Mouse (Mus musculus) CH12.LX (cell line): ENCODE results near the gene Zp3. TPM values are rescaled to one million over a fixed set of nuclear protein-coding genes. Genes with fewer than 3 reads are reported as not detected.

Experiments
- DNase-seq: peaks from one replicate; pipeline ENCODE4 v3.0.0-alpha.2; 2013; ENCODE audit errors: extremely low read depth
- H3K27ac ChIP-seq: 2 replicates; pipeline ENCODE4 v1.5.1; 2012; ENCODE audit warnings: low read depth, mild to moderate bottlenecking, control low read depth, moderate library complexity; ENCODE audit not compliant: insufficient read depth
- H3K27me3 ChIP-seq: replicated peaks from 2 replicates; pipeline ENCODE3; 2012; ENCODE audit warnings: inconsistent platforms
- H3K36me3 ChIP-seq, 2 experiments: replicated peaks in 1 of 2; 2 replicates each; pipeline versions ENCODE3 to v1.6.1; 2012; ENCODE audit warnings: inconsistent platforms in 1 of 2, low read length in 1 of 2, mild to moderate bottlenecking in 1 of 2, mixed read lengths in 1 of 2, moderate library complexity in 1 of 2; ENCODE audit not compliant: control insufficient read depth in 1 of 2, insufficient read depth in 1 of 2
- H3K4me1 ChIP-seq, 2 experiments: 2 replicates each; pipeline ENCODE4 v1.6.1; 2012; ENCODE audit warnings: inconsistent platforms in 1 of 2, moderate library complexity in 1 of 2; ENCODE audit not compliant: insufficient read depth in 2 of 2, control insufficient read depth in 1 of 2
- H3K4me2 ChIP-seq: 2 replicates; pipeline ENCODE4 v1.6.1; 2012; ENCODE audit warnings: low read depth, mild to moderate bottlenecking, control low read depth; ENCODE audit not compliant: poor library complexity, insufficient read depth, severe bottlenecking
- H3K4me3 ChIP-seq, 3 experiments: fragments of 150-350 bp in 1 of 3; sonication (generic) in 1 of 3; replicated peaks in 1 of 3; 2 replicates each; pipeline versions ENCODE3 to v1.5.1; 2011 to 2012; ENCODE audit warnings: low read depth in 2 of 3, low read length in 2 of 3, mild to moderate bottlenecking in 2 of 3, moderate library complexity in 2 of 3, control low read depth in 1 of 3, improper control_type of control experiment in 1 of 3, inconsistent platforms in 1 of 3, mixed read lengths in 1 of 3; ENCODE audit not compliant: poor library complexity in 1 of 3
- H3K79me2 ChIP-seq: replicated peaks from 2 replicates; pipeline ENCODE4 v1.6.1; 2012; ENCODE audit warnings: mild to moderate bottlenecking, moderate library complexity; ENCODE audit not compliant: control insufficient read depth, poor library complexity, insufficient read depth, severe bottlenecking; ENCODE audit errors: extremely low read depth
- H3K9ac ChIP-seq: 2 replicates; pipeline ENCODE4 v1.6.1; 2012; ENCODE audit warnings: low read depth, mild to moderate bottlenecking, control low read depth, moderate library complexity; ENCODE audit not compliant: insufficient read depth
- H3K9me3 ChIP-seq: replicated peaks from 2 replicates; pipeline ENCODE3; 2012; ENCODE audit warnings: low read length, inconsistent platforms, mixed read lengths
- BHLHE40 ChIP-seq: IDR thresholded peaks from 2 replicates; pipeline ENCODE4 v1.6.1; 2011; ENCODE audit warnings: mild to moderate bottlenecking, low read depth, low read length, improper control_type of control experiment
- CHD1 ChIP-seq: IDR thresholded peaks from 2 replicates; pipeline ENCODE4 v1.6.1; 2012; ENCODE audit warnings: low read depth, low read length, improper control_type of control experiment, inconsistent platforms
- EP300 ChIP-seq: IDR thresholded peaks from 2 replicates; pipeline ENCODE4 v1.6.1; 2011; ENCODE audit warnings: low read length, improper control_type of control experiment
- ETS1 ChIP-seq: conservative IDR thresholded peaks from 2 replicates; pipeline ENCODE4 v1.6.1; 2012; ENCODE audit warnings: low read depth, mild to moderate bottlenecking, inconsistent platforms, low read length, improper control_type of control experiment, moderate library complexity
- GABPA ChIP-seq: IDR thresholded peaks from 2 replicates; pipeline ENCODE4 v1.6.1; 2012; ENCODE audit warnings: low read depth, low read length, improper control_type of control experiment, inconsistent platforms; ENCODE audit not compliant: insufficient replicate concordance
- JUN ChIP-seq: IDR thresholded peaks from 2 replicates; pipeline ENCODE4 v1.6.1; 2011; ENCODE audit warnings: low read depth, mild to moderate bottlenecking, low read length, improper control_type of control experiment, moderate library complexity; ENCODE audit not compliant: insufficient read depth
- JUND ChIP-seq: conservative IDR thresholded peaks from 2 replicates; pipeline ENCODE4 v1.6.1; 2011; ENCODE audit warnings: low read depth, low read length, improper control_type of control experiment
- MAFK ChIP-seq: IDR thresholded peaks from 2 replicates; pipeline ENCODE4 v1.6.1; 2011; ENCODE audit warnings: low read length, improper control_type of control experiment; ENCODE audit not compliant: insufficient replicate concordance
- MAX ChIP-seq: IDR thresholded peaks from 2 replicates; pipeline ENCODE4 v1.6.1; 2011; ENCODE audit warnings: low read length, improper control_type of control experiment
- MYC ChIP-seq: IDR thresholded peaks from 2 replicates; pipeline ENCODE4 v1.6.1; 2011; ENCODE audit warnings: low read depth, mild to moderate bottlenecking, improper control_type of control experiment, low read length
- NELFE ChIP-seq: IDR thresholded peaks from 2 replicates; pipeline ENCODE4 v1.6.1; 2011; ENCODE audit warnings: low read depth, low read length, improper control_type of control experiment
- RAD21 ChIP-seq: IDR thresholded peaks from 2 replicates; pipeline ENCODE4 v1.6.1; 2011; ENCODE audit warnings: low read depth, mild to moderate bottlenecking, low read length, improper control_type of control experiment, moderate library complexity
- SIN3A ChIP-seq: IDR thresholded peaks from 2 replicates; pipeline ENCODE4 v1.6.1; 2012; ENCODE audit warnings: low read length, improper control_type of control experiment, inconsistent platforms
- UBTF ChIP-seq: IDR thresholded peaks from 2 replicates; pipeline ENCODE4 v1.6.1; 2012; ENCODE audit warnings: low read depth, mild to moderate bottlenecking, inconsistent platforms, low read length, improper control_type of control experiment, moderate library complexity
- USF2 ChIP-seq: conservative IDR thresholded peaks from 2 replicates; pipeline ENCODE4 v1.6.1; 2011; ENCODE audit warnings: low read depth, low read length, improper control_type of control experiment
- ZC3H11A ChIP-seq: IDR thresholded peaks from 2 replicates; pipeline ENCODE4 v1.6.1; 2012; ENCODE audit warnings: low read depth, mild to moderate bottlenecking, inconsistent platforms, low read length, improper control_type of control experiment
- ZMIZ1 ChIP-seq: IDR thresholded peaks from 2 replicates; pipeline ENCODE4 v1.6.1; 2012; ENCODE audit warnings: low read depth, mild to moderate bottlenecking, inconsistent platforms, low read length, improper control_type of control experiment
- dilution Hi-C: fragments of 300-500 bp; cut with MboI; formaldehyde crosslinking; loops from 2 replicates; pipeline ENCODE4 v1.14.3; 2020; ENCODE audit warnings: low sequenced_read_pairs; ENCODE audit not compliant: extremely low pct_unique_long_range_greater_than_20kb, extremely low pct_ligation_motif_present
- in situ Hi-C: fragments of 300-500 bp; cut with MboI; formaldehyde crosslinking; loops from 3 replicates; pipeline ENCODE4 v1.14.3; 2019; ENCODE audit warnings: low sequenced_read_pairs, low pct_ligation_motif_present, low pct_unique_long_range_greater_than_20kb, mixed read lengths
- polyA plus RNA-seq: library from polyadenylated mRNA; unstranded; fragments of >175 nt; gene quantifications from 2 replicates; pipeline ENCODE4 v1.2.1, GENCODE M21; 2012; ENCODE audit warnings: low read depth; ENCODE audit not compliant: insufficient read length
- total RNA-seq, 2 experiments: library from RNA; depleted of rRNA; stranded (reverse); fragments of 300-350 nt in 1 of 2; fragments of >200 nt in 1 of 2; gene quantifications; 2 replicates each; pipeline ENCODE4 v1.2.3; 2012 to 2014

The Zp3 gene
- total and polyA plus RNA-seq, 3 experiments = 0.13 TPM; not detected in 2

- Histone ChIP-seq H3K27ac (no peak overlapping the region), H3K4me2 (no peak overlapping the region), H3K27me3 (no peaks in the 10 kb centered on the region), H3K36me3 (peaks cover 40 to 95% of the 10 kb centered on the region in 2 experiments), H3K79me2 (no peaks in the 10 kb centered on the region), H3K9me3 (no peaks in the 10 kb centered on the region), H3K4me3 (no peak overlapping the region), H3K9ac (no peak overlapping the region), H3K4me1 (peaks cover 0 to 51% of the 10 kb centered on the region in 2 experiments; a peak in 2 of 4 replicates)
- dilution Hi-C loops = no loop called here
- DNase-seq = no peak
- in situ Hi-C loops = loop anchor here (5.0 kb wide), 1 partner anchor 33 kb away; the partner anchor contains the start of gene Dtx2
- TF ChIP-seq JUN (no peak), JUND (no peak), ZMIZ1 (no peak), USF2 (no peak), MYC (no peak), ZC3H11A (no peak), CHD1 (no peak), RAD21 (no peak), GABPA (no peak), EP300 (no peak), MAX (no peak), NELFE (no peak), UBTF (no peak), MAFK (no peak), BHLHE40 (no peak)
Measured at GRCm38 (mm10) chr5:136025712-136026111, 45.8 kb downstream of the Zp3 start.

- no peak for TF ChIP-seq JUND
- TF ChIP-seq SIN3A = no peak
- TF ChIP-seq ETS1 = no peak
- in situ Hi-C loops = loop anchor here (5.0 kb wide), 1 partner anchor 35 kb away; the partner anchor contains the start of gene Dtx2
- H3K27ac ChIP-seq = no peak overlapping the region
- H3K4me1 ChIP-seq = peaks cover 0 to 39% of the 10 kb centered on the region in 2 experiments; a peak in 2 of 4 replicates
- no peak for DNase-seq
- H3K79me2 ChIP-seq = no peaks in the 10 kb centered on the region
- H3K9ac ChIP-seq = no peak overlapping the region
- H3K9me3 ChIP-seq = no peaks in the 10 kb centered on the region
- dilution Hi-C loops = no loop called here
- H3K36me3 ChIP-seq = peaks cover 49 to 96% of the 10 kb centered on the region in 2 experiments
- no peaks in the 10 kb centered on the region for H3K27me3 ChIP-seq
- no peak overlapping the region for H3K4me3 ChIP-seq
- no peak overlapping the region for H3K4me2 ChIP-seq
Measured at GRCm38 (mm10) chr5:136026859-136027258, 47.0 kb downstream of the Zp3 start.
